Mouse (Mus musculus) embryonic stem cell, embryonic (primary cell): ENCODE measurements around the gene Gm20517.

Experiments
- CTCF ChIA-PET, 4 experiments: fragments of 300-600 bp in 2 of 4; fragments of 350-600 bp in 2 of 4; sonication (Branson Sonifier 250); formaldehyde crosslinking; loops; one replicate each; lab custom pipeline; 2022; ENCODE audit warnings: inconsistent platforms in 2 of 4; lab: Charles Lee
- POLR2A ChIA-PET, 4 experiments: fragments of 300-600 bp in 2 of 4; fragments of 350-600 bp in 2 of 4; sonication (Branson Sonifier 250); formaldehyde crosslinking; loops; one replicate each; lab custom pipeline; 2022; ENCODE audit warnings: antibody characterized with exemption in 4 of 4, inconsistent platforms in 1 of 4; lab: Charles Lee

The Gm20517 gene

GRCm38 (mm10) chr17:47602289-47602688 lies 9.1 kb upstream of the Gm20517 start:
- CTCF ChIA-PET = interaction anchor here in 3 of 4 experiments (0.5 to 2.0 kb wide), 7 partner anchors 8 to 922 kb away, joined by 3 to 7 read pairs (median 5); partner anchors contain the start of genes Bysl (in 1 of the 3), Gm20517 (in 1 of the 3), Klhdc3 (in 1 of the 3) and Med20 (in 1 of the 3)
- POLR2A ChIA-PET = interaction anchor here in 3 of 4 experiments (0.6 to 5.8 kb wide), 13 partner anchors 7 to 464 kb away, joined by 3 to 50 read pairs (median 5); partner anchors contain the start of genes Bysl (in 2 of the 3), Gm20517 (in 2 of the 3) and Med20 (in 2 of the 3)

GRCm38 (mm10) chr17:47606220-47606619 lies 5.2 kb upstream of the Gm20517 start:
- CTCF ChIA-PET = interaction anchor here in 3 of 4 experiments (0.6 to 1.3 kb wide), 16 partner anchors 8 to 221 kb away, joined by 3 to 13 read pairs (median 3); partner anchors contain the start of genes Guca1b (in 1 of the 3) and Taf8 (in 1 of the 3)
- POLR2A ChIA-PET = interaction anchor here in 3 of 4 experiments (0.7 to 3.7 kb wide), 12 partner anchors 8 to 101 kb away, joined by 3 to 20 read pairs (median 4); partner anchors contain the start of gene Ccnd3 (in 1 of the 3)

GRCm38 (mm10) chr17:47609182-47609581 lies 2.2 kb upstream of the Gm20517 start:
- ChIA-PET POLR2A (interaction anchor here in 3 of 4 experiments (0.5 to 4.6 kb wide), 15 partner anchors 9 to 129 kb away, joined by 3 to 49 read pairs (median 4); partner anchors contain the start of gene Taf8 (in 1 of the 3)), CTCF (interaction anchor here in 2 of 4 experiments (1.1 to 2.4 kb wide), 4 partner anchors 11 to 98 kb away, joined by 3 to 14 read pairs (median 7); no protein-coding TSS in a partner anchor)

- POLR2A ChIA-PET = interaction anchor here in 3 of 4 experiments (0.7 to 4.6 kb wide), 10 partner anchors 11 to 103 kb away, joined by 3 to 49 read pairs (median 7); no protein-coding TSS in a partner anchor
Measured at GRCm38 (mm10) chr17:47611661-47611982, 233 bp downstream of the Gm20517 start.

GRCm38 (mm10) chr17:47614018-47614417 lies 2.6 kb downstream of the Gm20517 start:
- ChIA-PET CTCF (interaction anchor here in 2 of 4 experiments (1.0 to 2.0 kb wide), 3 partner anchors 12 to 139 kb away, joined by 3 to 5 read pairs (median 4); no protein-coding TSS in a partner anchor), POLR2A (interaction anchor here in 2 of 4 experiments (0.6 to 1.6 kb wide), 5 partner anchors 18 to 103 kb away, joined by 3 read pairs; no protein-coding TSS in a partner anchor)

More at GRCm38 (mm10) chr17:47611661-47611982, 233 bp downstream of the Gm20517 start:
- CTCF ChIA-PET = interaction anchor here (0.6 to 1.9 kb wide), 12 partner anchors 9 to 100 kb away, joined by 3 to 13 read pairs (median 3); no protein-coding TSS in a partner anchor

GRCm38 (mm10) chr17:47616119-47616518 lies 4.7 kb downstream of the Gm20517 start:
- ChIA-PET CTCF (interaction anchor here in 2 of 4 experiments (0.8 kb wide), 2 partner anchors 115 to 134 kb away, joined by 3 to 5 read pairs; no protein-coding TSS in a partner anchor), POLR2A (interaction anchor here in 1 of 4 experiments (1.0 kb wide), 1 partner anchor 16 kb away, joined by 3 read pairs; no protein-coding TSS in a partner anchor)

GRCm38 (mm10) chr17:47616652-47617051 lies 5.3 kb downstream of the Gm20517 start:
- ChIA-PET POLR2A (interaction anchor here in 1 of 4 experiments (0.6 kb wide), 1 partner anchor 12 kb away, joined by 3 read pairs; no protein-coding TSS in a partner anchor), CTCF (interaction anchor here in 1 of 4 experiments (0.8 kb wide), 1 partner anchor 114 kb away, joined by 5 read pairs; no protein-coding TSS in a partner anchor)

GRCm38 (mm10) chr17:47617605-47618307 lies 6.4 kb downstream of the Gm20517 start:
- CTCF ChIA-PET = interaction anchor here in 1 of 4 experiments (1.0 kb wide), 1 partner anchor 29 kb away, joined by 3 read pairs; no protein-coding TSS in a partner anchor
- POLR2A ChIA-PET = interaction anchor here in 3 of 4 experiments (0.5 to 1.2 kb wide), 3 partner anchors 90 to 393 kb away, joined by 3 to 6 read pairs (median 4); no protein-coding TSS in a partner anchor

- ChIA-PET POLR2A (interaction anchor here in 2 of 4 experiments (0.6 to 1.2 kb wide), 4 partner anchors 91 to 1013 kb away, joined by 3 to 5 read pairs (median 4); no protein-coding TSS in a partner anchor), CTCF (interaction anchor here in 3 of 4 experiments (0.6 to 0.7 kb wide), 4 partner anchors 11 to 1893 kb away, joined by 3 to 5 read pairs (median 4); no protein-coding TSS in a partner anchor)
Measured at GRCm38 (mm10) chr17:47618556-47619311, 7.3 kb downstream of the Gm20517 start.

GRCm38 (mm10) chr17:47622912-47623554 lies 11.6 kb downstream of the Gm20517 start:
- CTCF ChIA-PET = interaction anchor here in 1 of 4 experiments (0.9 kb wide), 1 partner anchor 25 kb away, joined by 3 read pairs; no protein-coding TSS in a partner anchor
- POLR2A ChIA-PET = interaction anchor here in 3 of 4 experiments (0.8 to 1.4 kb wide), 7 partner anchors 11 to 121 kb away, joined by 3 to 4 read pairs (median 3); partner anchors contain the start of genes Bysl (in 1 of the 3), Frs3 (in 1 of the 3), Gm20517 (in 1 of the 3) and Med20 (in 1 of the 3)

- ChIA-PET POLR2A (interaction anchor here (0.5 to 1.5 kb wide), 23 partner anchors 9 to 152 kb away, joined by 3 to 9 read pairs (median 3); no protein-coding TSS in a partner anchor), CTCF (interaction anchor here (0.5 to 2.5 kb wide), 37 partner anchors 9 to 1405 kb away, joined by 3 to 14 read pairs (median 4); partner anchors contain the start of genes Bysl (in 1 of the 4), Gm20517 (in 1 of the 4) and Med20 (in 1 of the 4))
Measured at GRCm38 (mm10) chr17:47624572-47624971, 13.2 kb downstream of the Gm20517 start.

- CTCF ChIA-PET = interaction anchor here in 3 of 4 experiments (0.6 to 2.5 kb wide), 12 partner anchors 14 to 818 kb away, joined by 3 to 7 read pairs (median 4); no protein-coding TSS in a partner anchor
- POLR2A ChIA-PET = interaction anchor here in 3 of 4 experiments (0.5 to 1.5 kb wide), 9 partner anchors 10 to 115 kb away, joined by 3 to 14 read pairs (median 4); no protein-coding TSS in a partner anchor
Measured at GRCm38 (mm10) chr17:47625088-47625487, 13.7 kb downstream of the Gm20517 start.

- POLR2A ChIA-PET = interaction anchor here in 2 of 4 experiments (0.6 to 1.5 kb wide), 2 partner anchors 13 to 1343 kb away, joined by 5 read pairs; partner anchors contain the start of gene Tjap1 (in 1 of the 2)
- CTCF ChIA-PET = interaction anchor here in 2 of 4 experiments (0.5 to 2.5 kb wide), 5 partner anchors 13 to 475 kb away, joined by 3 to 6 read pairs (median 4); no protein-coding TSS in a partner anchor
Measured at GRCm38 (mm10) chr17:47626031-47626430, 14.6 kb downstream of the Gm20517 start.

- ChIA-PET CTCF (interaction anchor here in 1 of 4 experiments (1.1 kb wide), 1 partner anchor 122 kb away, joined by 3 read pairs; no protein-coding TSS in a partner anchor), POLR2A (interaction anchor here in 2 of 4 experiments (0.8 to 2.0 kb wide), 4 partner anchors 19 to 116 kb away, joined by 3 to 7 read pairs (median 6); no protein-coding TSS in a partner anchor)
Measured at GRCm38 (mm10) chr17:47627791-47628190, 16.4 kb downstream of the Gm20517 start.

GRCm38 (mm10) chr17:47628851-47629676 lies 17.7 kb downstream of the Gm20517 start:
- POLR2A ChIA-PET = interaction anchor here (0.6 to 2.6 kb wide), 33 partner anchors 10 to 1778 kb away, joined by 3 to 12 read pairs (median 3); partner anchors contain the start of genes Taf8 (in 3 of the 4), Gm21981 (in 1 of the 4), Prickle4 (in 1 of the 4) and Tomm6 (in 1 of the 4)
- CTCF ChIA-PET = interaction anchor here (0.5 to 2.7 kb wide), 24 partner anchors 10 to 1476 kb away, joined by 3 to 11 read pairs (median 3); partner anchors contain the start of genes Bysl (in 1 of the 4), Frs3 (in 1 of the 4), Gm20517 (in 1 of the 4) and Mad2l1bp (in 1 of the 4)
